Mouse (Mus musculus): Measurements from ENCODE around the gene Spatc1l. TPM values are rescaled to one million over a fixed set of nuclear protein-coding genes. Genes with fewer than 3 reads are reported as not detected.
A peak's percentile ranks its signal among the peaks of the same experiment; 100 is the strongest.

The Spatc1l gene
- total RNA-seq (2018; cell fraction: chromatin; rRNA removed): not detected
- not detected for total RNA-seq (2018; cell fraction: cytosol; rRNA removed)
- 1 to 10 TPM in 1 of 26 experiments, under 1 TPM in 1, not detected in 24; 0.45 to 1.1 TPM for total RNA-seq (2018; cell fraction: nucleus; rRNA removed)
- polyA plus RNA-seq (2018): not detected in 3 replicates

GRCm38 (mm10) chr10:76561972-76562371, at the start of gene Spatc1l:
Gene Spatc1l, plus strand, starts transcription at chr10:76562272.
- 82% methylated on average over 10 of the region's 10 CpGs for WGBS (ENCODE audit: missing documents)
- no peak within 1 kb of the TSS for H3K4me3 ChIP-seq (ENCODE audit: inconsistent target)
- no peak within 1 kb of the TSS for H3K27ac ChIP-seq
- no peaks in the 10 kb centered on the region for H3K79me2 ChIP-seq (ENCODE audit: inconsistent target)
- H3K36me3 ChIP-seq (ENCODE audit: inconsistent target): no peaks in the 10 kb centered on the region

DNA sequence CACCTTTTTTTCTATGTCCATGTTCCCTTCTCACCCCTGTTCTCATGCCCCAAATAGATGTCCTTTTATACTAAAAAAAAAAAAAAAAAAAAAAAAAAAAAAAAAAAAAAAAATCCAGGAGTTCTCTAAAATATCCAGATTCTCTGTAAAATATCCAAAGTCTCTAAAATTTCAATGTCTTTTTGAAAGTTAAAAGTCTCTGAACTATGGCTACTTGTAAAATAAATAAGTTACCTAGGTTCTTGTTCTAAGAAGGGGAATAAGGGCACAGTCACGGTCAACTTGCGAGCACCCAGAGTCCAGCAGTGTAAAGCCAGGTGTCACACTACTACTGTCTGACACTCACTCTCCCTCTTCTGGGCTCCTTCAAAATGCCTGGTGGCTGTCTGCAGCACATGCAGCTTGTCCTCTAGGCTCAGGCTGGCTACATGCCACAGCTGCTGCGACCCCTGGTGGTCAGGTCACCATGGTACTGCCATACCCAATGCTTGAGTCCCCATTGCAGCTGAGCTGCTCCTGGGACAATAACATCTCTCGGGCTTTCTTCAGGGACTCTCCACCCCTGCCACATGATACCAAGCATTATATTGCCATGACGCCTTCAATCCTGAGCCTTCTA, 49.0 kb upstream of the Spatc1l start:
- Histone ChIP-seq H3K27ac (no peak overlapping the region), H3K4me3 (ENCODE audit: inconsistent target) (no peak overlapping the region), H3K36me3 (ENCODE audit: inconsistent target) (peaks cover 42% of the 10 kb centered on the region), H3K79me2 (ENCODE audit: inconsistent target) (no peaks in the 10 kb centered on the region)
- 62% methylated on average over 5 of the region's 5 CpGs for WGBS (ENCODE audit: missing documents)

GRCm38 (mm10) chr10:76530922-76531321, 31.1 kb upstream of the Spatc1l start:
- Histone ChIP-seq H3K4me3 (ENCODE audit: inconsistent target) (peak overlapping the region; percentile 60), H3K27ac (peak overlapping the region; percentile 24; the same call in 1 of the 2 replicates), H3K36me3 (ENCODE audit: inconsistent target) (peaks cover 11% of the 10 kb centered on the region; the same call in 1 of the 2 replicates), H3K79me2 (ENCODE audit: inconsistent target) (peaks cover 19% of the 10 kb centered on the region)
- 0% methylated on average over 11 of the region's 11 CpGs for WGBS (ENCODE audit: missing documents)

GRCm38 (mm10) chr10:76531375-76531774, 30.7 kb upstream of the Spatc1l start, which contains the start of gene Lss:
Gene Lss, plus strand, starts transcription at chr10:76531588.
- WGBS (ENCODE audit: missing documents): under 1% methylated on average over 32 of the region's 37 CpGs
- peaks cover 12% of the 10 kb centered on the region; the same call in 1 of the 2 replicates for H3K36me3 ChIP-seq (ENCODE audit: inconsistent target)
- peaks cover 19% of the 10 kb centered on the region for H3K79me2 ChIP-seq (ENCODE audit: inconsistent target)
- H3K27ac ChIP-seq: peak within 1 kb of the TSS; percentile 76
- H3K4me3 ChIP-seq (ENCODE audit: inconsistent target): peak within 1 kb of the TSS; percentile 83

GRCm38 (mm10) chr10:76531828-76532227, 30.2 kb upstream of the Spatc1l start:
- peak overlapping the region; percentile 76 for H3K27ac ChIP-seq
- peaks cover 19% of the 10 kb centered on the region for H3K79me2 ChIP-seq (ENCODE audit: inconsistent target)
- H3K36me3 ChIP-seq (ENCODE audit: inconsistent target): peaks cover 16% of the 10 kb centered on the region; the same call in 1 of the 2 replicates
- 6% methylated on average over 14 of the region's 14 CpGs for WGBS (ENCODE audit: missing documents)
- peak overlapping the region; percentile 83 for H3K4me3 ChIP-seq (ENCODE audit: inconsistent target)

- peaks cover 19% of the 10 kb centered on the region for H3K79me2 ChIP-seq (ENCODE audit: inconsistent target)
- no peak overlapping the region for H3K27ac ChIP-seq
- peaks cover 50% of the 10 kb centered on the region; the same call in 1 of the 2 replicates for H3K36me3 ChIP-seq (ENCODE audit: inconsistent target)
- 95% methylated on average over 7 of the region's 7 CpGs for WGBS (ENCODE audit: missing documents)
- H3K4me3 ChIP-seq (ENCODE audit: inconsistent target): no peak overlapping the region
Measured at GRCm38 (mm10) chr10:76535526-76535925, 26.5 kb upstream of the Spatc1l start.

DNA sequence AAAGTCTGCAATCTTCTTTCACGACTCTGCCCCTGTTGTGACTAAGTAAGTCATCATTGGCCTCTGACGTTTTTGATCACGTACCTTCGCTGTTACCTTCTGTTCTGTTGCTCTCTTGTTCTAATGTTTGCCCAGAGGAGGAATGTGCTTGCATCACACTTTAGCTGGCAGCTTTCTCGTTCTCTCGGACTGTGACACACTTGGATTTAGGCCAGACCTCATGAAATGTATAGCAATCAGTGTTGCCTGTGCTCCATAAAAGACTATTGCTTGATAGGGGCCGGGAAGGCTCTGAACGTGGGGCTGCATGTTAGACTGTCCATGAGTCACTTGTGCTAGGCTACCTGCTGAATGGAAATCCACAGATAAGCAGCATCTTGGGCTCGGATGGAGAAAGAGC, 24.5 kb upstream of the Spatc1l start:
- Histone ChIP-seq H3K27ac (no peak overlapping the region), H3K36me3 (ENCODE audit: inconsistent target) (peaks cover 59% of the 10 kb centered on the region), H3K4me3 (ENCODE audit: inconsistent target) (no peak overlapping the region), H3K79me2 (ENCODE audit: inconsistent target) (peaks cover 8% of the 10 kb centered on the region)
- 82% methylated on average over 9 of the region's 9 CpGs for WGBS (ENCODE audit: missing documents)

GRCm38 (mm10) chr10:76541336-76542085, 20.6 kb upstream of the Spatc1l start:
- 58% methylated on average over 11 of the region's 11 CpGs for WGBS (ENCODE audit: missing documents)

GRCm38 (mm10) chr10:76542636-76543375, 19.3 kb upstream of the Spatc1l start:
- WGBS (ENCODE audit: missing documents): 14% methylated on average over 10 of the region's 10 CpGs
- Histone ChIP-seq H3K79me2 (ENCODE audit: inconsistent target) (no peaks in the 10 kb centered on the region), H3K27ac (peak overlapping the region; percentile 27), H3K4me3 (ENCODE audit: inconsistent target) (no peak overlapping the region), H3K36me3 (ENCODE audit: inconsistent target) (peaks cover 70% of the 10 kb centered on the region)

More at GRCm38 (mm10) chr10:76541336-76542085, 20.6 kb upstream of the Spatc1l start:
- Histone ChIP-seq H3K79me2 (ENCODE audit: inconsistent target) (no peaks in the 10 kb centered on the region), H3K27ac (no peak overlapping the region), H3K4me3 (ENCODE audit: inconsistent target) (no peak overlapping the region), H3K36me3 (ENCODE audit: inconsistent target) (peaks cover 70% of the 10 kb centered on the region)

GRCm38 (mm10) chr10:76546566-76546965, 15.5 kb upstream of the Spatc1l start:
- H3K36me3 ChIP-seq (ENCODE audit: inconsistent target): peaks cover 73% of the 10 kb centered on the region

DNA sequence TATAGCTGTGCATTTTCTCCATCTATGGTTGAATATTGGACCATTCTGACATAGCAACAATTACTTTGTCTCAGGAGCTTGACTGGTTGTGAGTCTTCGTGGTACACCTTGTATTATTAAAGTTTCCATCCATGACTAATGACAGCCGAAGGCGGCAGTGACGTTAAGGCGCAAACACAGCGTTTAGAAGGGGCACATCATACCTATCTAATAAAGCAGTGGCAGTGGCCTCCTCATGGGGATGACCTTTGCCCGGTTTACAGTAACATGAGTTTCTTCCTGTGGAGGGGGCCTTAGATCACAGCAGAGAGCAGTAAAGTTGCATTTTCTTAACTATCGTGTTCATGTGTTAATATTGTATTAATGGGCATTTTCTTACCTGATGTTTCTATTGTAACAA, 13.9 kb upstream of the Spatc1l start:
- Histone ChIP-seq H3K79me2 (ENCODE audit: inconsistent target) (no peaks in the 10 kb centered on the region), H3K36me3 (ENCODE audit: inconsistent target) (peaks cover 89% of the 10 kb centered on the region)
- 91% methylated on average over 5 of the region's 8 CpGs for WGBS (ENCODE audit: missing documents)

More at GRCm38 (mm10) chr10:76546566-76546965, 15.5 kb upstream of the Spatc1l start:
- H3K4me3 ChIP-seq (ENCODE audit: inconsistent target): no peak overlapping the region
- no peaks in the 10 kb centered on the region for H3K79me2 ChIP-seq (ENCODE audit: inconsistent target)
- 92% methylated on average over 8 of the region's 8 CpGs for WGBS (ENCODE audit: missing documents)
- H3K27ac ChIP-seq: no peak overlapping the region

DNA sequence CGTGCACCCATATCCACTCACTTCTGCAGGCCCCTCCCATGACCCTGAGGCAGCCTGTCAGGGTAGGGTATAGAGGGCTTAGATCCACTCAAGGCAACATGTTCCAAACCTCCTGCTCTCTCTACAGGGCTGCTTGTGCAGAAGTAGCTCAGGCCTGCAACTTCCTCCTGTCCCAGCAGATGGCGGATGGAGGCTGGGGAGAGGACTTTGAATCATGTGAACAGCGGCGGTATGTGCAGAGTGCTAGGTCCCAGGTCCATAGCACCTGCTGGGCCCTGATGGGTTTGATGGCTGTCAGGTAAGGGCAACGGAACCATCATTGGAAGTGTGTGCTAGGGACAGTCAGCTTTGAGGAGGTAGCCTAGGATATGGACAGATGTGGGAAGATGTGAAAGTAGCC, 11.6 kb upstream of the Spatc1l start:
- Histone ChIP-seq H3K79me2 (ENCODE audit: inconsistent target) (no peaks in the 10 kb centered on the region), H3K27ac (no peak overlapping the region), H3K4me3 (ENCODE audit: inconsistent target) (no peak overlapping the region), H3K36me3 (ENCODE audit: inconsistent target) (peaks cover 91% of the 10 kb centered on the region)
- 96% methylated on average over 5 of the region's 5 CpGs for WGBS (ENCODE audit: missing documents)

More for the DNA sequence above, 13.9 kb upstream of the Spatc1l start:
- Histone ChIP-seq H3K27ac (no peak overlapping the region), H3K4me3 (ENCODE audit: inconsistent target) (no peak overlapping the region)

DNA sequence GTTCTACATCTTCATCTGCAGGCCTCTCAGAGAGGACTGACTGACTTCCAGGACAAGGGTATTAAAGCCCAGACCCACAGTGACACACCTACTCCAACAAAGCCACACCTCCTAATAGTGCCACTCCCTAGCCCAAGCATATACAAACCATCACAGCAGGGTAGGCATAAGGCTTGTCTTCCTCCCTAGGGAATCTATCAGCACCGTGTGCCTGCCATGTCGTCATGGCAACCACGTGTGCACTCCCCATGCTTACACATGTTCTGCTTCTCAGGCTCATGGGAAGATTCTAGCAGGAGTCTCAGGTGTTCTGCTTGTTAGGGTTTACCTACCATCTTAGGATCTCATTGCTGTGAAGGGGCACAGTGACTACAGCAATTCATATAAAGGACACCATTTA, 10.5 kb upstream of the Spatc1l start:
- Histone ChIP-seq H3K79me2 (ENCODE audit: inconsistent target) (no peaks in the 10 kb centered on the region), H3K27ac (no peak overlapping the region), H3K4me3 (ENCODE audit: inconsistent target) (no peak overlapping the region), H3K36me3 (ENCODE audit: inconsistent target) (peaks cover 80% of the 10 kb centered on the region)
- WGBS (ENCODE audit: missing documents): 95% methylated on average over 3 of the region's 3 CpGs

- no peaks in the 10 kb centered on the region for H3K79me2 ChIP-seq (ENCODE audit: inconsistent target)
- peaks cover 56% of the 10 kb centered on the region for H3K36me3 ChIP-seq (ENCODE audit: inconsistent target)
- WGBS (ENCODE audit: missing documents): 98% methylated on average over 5 of the region's 5 CpGs
- H3K27ac ChIP-seq: no peak overlapping the region
- H3K4me3 ChIP-seq (ENCODE audit: inconsistent target): no peak overlapping the region
Measured at GRCm38 (mm10) chr10:76554061-76554460, 8.0 kb upstream of the Spatc1l start.

Data from macrophage (primary cell).